Mouse (Mus musculus): ENCODE results near the gene BC005537.

Gene BC005537

GRCm38 (mm10) chr13:24798686-24799085, 2.8 kb upstream of the BC005537 start:
- in situ Hi-C loops (cut with MboI; ENCODE audit: low pct_unique_long_range_greater_than_20kb in 1 of 2, low sequenced_read_pairs in 2 of 2, unreplicated experiment in 1 of 2), result no loop called here

GRCm38 (mm10) chr13:24799378-24799777, 2.1 kb upstream of the BC005537 start:
- in situ Hi-C loops (cut with MboI; ENCODE audit: low pct_unique_long_range_greater_than_20kb in 1 of 2, low sequenced_read_pairs in 2 of 2, unreplicated experiment in 1 of 2), result no loop called here

- in situ Hi-C loops (cut with MboI; ENCODE audit: low pct_unique_long_range_greater_than_20kb in 1 of 2, low sequenced_read_pairs in 2 of 2, unreplicated experiment in 1 of 2), result no loop called here
Observed at GRCm38 (mm10) chr13:24799925-24800673, 1.4 kb upstream of the BC005537 start.

- in situ Hi-C loops (cut with MboI; ENCODE audit: low pct_unique_long_range_greater_than_20kb in 1 of 2, low sequenced_read_pairs in 2 of 2, unreplicated experiment in 1 of 2), result no loop called here
Observed at GRCm38 (mm10) chr13:24800674-24801307, 666 bp upstream of the BC005537 start.

- in situ Hi-C loops (cut with MboI; ENCODE audit: low pct_unique_long_range_greater_than_20kb in 1 of 2, low sequenced_read_pairs in 2 of 2, unreplicated experiment in 1 of 2), result no loop called here
Observed at GRCm38 (mm10) chr13:24802131-24802691, 754 bp downstream of the BC005537 start.

GRCm38 (mm10) chr13:24803196-24803595, 1.7 kb downstream of the BC005537 start:
- in situ Hi-C loops (cut with MboI; ENCODE audit: low pct_unique_long_range_greater_than_20kb in 1 of 2, low sequenced_read_pairs in 2 of 2, unreplicated experiment in 1 of 2), result no loop called here

- in situ Hi-C loops (cut with MboI; ENCODE audit: low pct_unique_long_range_greater_than_20kb in 1 of 2, low sequenced_read_pairs in 2 of 2, unreplicated experiment in 1 of 2), result no loop called here
Observed at GRCm38 (mm10) chr13:24806079-24806478, 4.6 kb downstream of the BC005537 start.

- in situ Hi-C loops (cut with MboI; ENCODE audit: low pct_unique_long_range_greater_than_20kb in 1 of 2, low sequenced_read_pairs in 2 of 2, unreplicated experiment in 1 of 2), result no loop called here
Observed at GRCm38 (mm10) chr13:24812521-24812920, 11.1 kb downstream of the BC005537 start.

- in situ Hi-C loops (cut with MboI; ENCODE audit: low pct_unique_long_range_greater_than_20kb in 1 of 2, low sequenced_read_pairs in 2 of 2, unreplicated experiment in 1 of 2), result no loop called here
Observed at GRCm38 (mm10) chr13:24814616-24815015, 13.2 kb downstream of the BC005537 start.

- in situ Hi-C loops (cut with MboI; ENCODE audit: low pct_unique_long_range_greater_than_20kb in 1 of 2, low sequenced_read_pairs in 2 of 2, unreplicated experiment in 1 of 2), result no loop called here
Observed at GRCm38 (mm10) chr13:24816125-24817092, 15.0 kb downstream of the BC005537 start.

- in situ Hi-C loops (cut with MboI; ENCODE audit: low pct_unique_long_range_greater_than_20kb in 1 of 2, low sequenced_read_pairs in 2 of 2, unreplicated experiment in 1 of 2), result no loop called here
Observed at GRCm38 (mm10) chr13:24819931-24820330, 18.5 kb downstream of the BC005537 start.

GRCm38 (mm10) chr13:24822663-24823343, 21.3 kb downstream of the BC005537 start:
- in situ Hi-C loops (cut with MboI; ENCODE audit: low pct_unique_long_range_greater_than_20kb in 1 of 2, low sequenced_read_pairs in 2 of 2, unreplicated experiment in 1 of 2), result no loop called here

GRCm38 (mm10) chr13:24824647-24825046, 23.2 kb downstream of the BC005537 start:
- in situ Hi-C loops (cut with MboI; ENCODE audit: low pct_unique_long_range_greater_than_20kb in 1 of 2, low sequenced_read_pairs in 2 of 2, unreplicated experiment in 1 of 2), result no loop called here

- in situ Hi-C loops (cut with MboI; ENCODE audit: low pct_unique_long_range_greater_than_20kb in 1 of 2, low sequenced_read_pairs in 2 of 2, unreplicated experiment in 1 of 2), result no loop called here
Observed at GRCm38 (mm10) chr13:24825587-24825986, 24.1 kb downstream of the BC005537 start.

GRCm38 (mm10) chr13:24826116-24826515, 24.7 kb downstream of the BC005537 start:
- in situ Hi-C loops (cut with MboI; ENCODE audit: low pct_unique_long_range_greater_than_20kb in 1 of 2, low sequenced_read_pairs in 2 of 2, unreplicated experiment in 1 of 2), result no loop called here

- in situ Hi-C loops (cut with MboI; ENCODE audit: low pct_unique_long_range_greater_than_20kb in 1 of 2, low sequenced_read_pairs in 2 of 2, unreplicated experiment in 1 of 2), result no loop called here
Observed at GRCm38 (mm10) chr13:24830756-24831352, 29.4 kb downstream of the BC005537 start.

- in situ Hi-C loops (cut with MboI; ENCODE audit: low pct_unique_long_range_greater_than_20kb in 1 of 2, low sequenced_read_pairs in 2 of 2, unreplicated experiment in 1 of 2), result no loop called here
Observed at GRCm38 (mm10) chr13:24831353-24832130, 30.1 kb downstream of the BC005537 start, which contains the start of the genes Acot13 and Tdp2. Gene Acot13 (minus strand): TSS chr13:24831540. Gene Tdp2 (plus strand): TSS chr13:24831679.
